Mouse (Mus musculus): ENCODE measurements at regions not wholly inside any gene's neighbourhood (a gene's known extent, or its start where the extent isn't known, plus 50 kb on each side); places are given as distances from the start of the nearest gene placed in this dataset.
"Not testable (repeated sequence)": the region's sequence is repeated elsewhere in the genome, so short reads cannot be mapped to it uniquely, and the experiment has no call there.

DNA sequence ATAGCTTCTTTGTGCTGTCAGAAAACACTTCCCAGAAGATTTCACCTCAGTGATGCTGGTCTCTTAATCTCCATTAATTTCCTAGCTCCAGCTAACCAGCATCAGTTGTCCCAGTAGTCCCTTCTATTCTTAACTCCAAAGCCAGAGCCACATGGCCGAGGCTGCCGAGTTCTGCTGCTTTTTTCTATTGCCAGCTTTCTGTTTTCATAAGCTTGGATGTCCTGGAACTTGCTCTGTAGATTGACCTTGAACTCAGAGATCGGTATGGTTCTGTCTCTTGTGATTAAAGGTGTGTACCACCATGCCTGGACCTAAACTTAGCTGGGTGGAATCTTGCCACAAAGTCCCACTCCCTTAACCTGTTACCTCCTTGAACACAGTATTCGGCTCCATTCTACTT lies 155.8 kb upstream of the Peli2 start:
- H3K9ac ChIP-seq (ENCODE audit: low read depth, low read length); H3K36me3 ChIP-seq (ENCODE audit: control insufficient read depth, insufficient read depth, low read length); H3K4me1 ChIP-seq (ENCODE audit: control insufficient read depth, insufficient read depth, low read length); ATAC-seq; H3K27ac ChIP-seq (ENCODE audit: low read length); H3K4me2 ChIP-seq (ENCODE audit: low read length); H3K9me3 ChIP-seq (replicated peaks; ENCODE audit: control insufficient read depth, low read length, poor library complexity, severe bottlenecking); H3K27me3 ChIP-seq (ENCODE audit: control insufficient read depth, insufficient read depth, low read depth, low read length); H3K4me3 ChIP-seq (ENCODE audit: low read depth, low read length): not testable (repeated sequence)
- WGBS = 90% methylated on average over 4 of the region's 4 CpGs

GRCm38 (mm10) chr14:47969871-47970270 lies 150.8 kb upstream of the Peli2 start:
- ATAC-seq = no peak
- no peak overlapping the region for H3K27ac ChIP-seq (ENCODE audit: low read length)
- no peak overlapping the region for H3K4me3 ChIP-seq (ENCODE audit: low read depth, low read length)
- no peaks in the 10 kb centered on the region for H3K4me1 ChIP-seq (ENCODE audit: control insufficient read depth, insufficient read depth, low read length)
- H3K4me2 ChIP-seq (ENCODE audit: low read length) = no peak overlapping the region
- WGBS = 79% methylated on average over 1 of the region's 1 CpGs
- H3K9me3 ChIP-seq (replicated peaks; ENCODE audit: control insufficient read depth, low read length, poor library complexity, severe bottlenecking) = no peaks in the 10 kb centered on the region
- no peaks in the 10 kb centered on the region for H3K27me3 ChIP-seq (ENCODE audit: control insufficient read depth, insufficient read depth, low read depth, low read length)
- H3K9ac ChIP-seq (ENCODE audit: low read depth, low read length) = no peak overlapping the region
- no peaks in the 10 kb centered on the region for H3K36me3 ChIP-seq (ENCODE audit: control insufficient read depth, insufficient read depth, low read length)

- not testable (repeated sequence) for H3K4me2 ChIP-seq (ENCODE audit: low read length); H3K4me1 ChIP-seq (ENCODE audit: control insufficient read depth, insufficient read depth, low read length); ATAC-seq; H3K36me3 ChIP-seq (ENCODE audit: control insufficient read depth, insufficient read depth, low read length); H3K4me3 ChIP-seq (ENCODE audit: low read depth, low read length); H3K27ac ChIP-seq (ENCODE audit: low read length); H3K27me3 ChIP-seq (ENCODE audit: control insufficient read depth, insufficient read depth, low read depth, low read length); H3K9me3 ChIP-seq (replicated peaks; ENCODE audit: control insufficient read depth, low read length, poor library complexity, severe bottlenecking); H3K9ac ChIP-seq (ENCODE audit: low read depth, low read length)
- WGBS = 97% methylated on average over 20 of the region's 20 CpGs
Measured at GRCm38 (mm10) chr14:47973161-47973560, 147.5 kb upstream of the Peli2 start.

DNA sequence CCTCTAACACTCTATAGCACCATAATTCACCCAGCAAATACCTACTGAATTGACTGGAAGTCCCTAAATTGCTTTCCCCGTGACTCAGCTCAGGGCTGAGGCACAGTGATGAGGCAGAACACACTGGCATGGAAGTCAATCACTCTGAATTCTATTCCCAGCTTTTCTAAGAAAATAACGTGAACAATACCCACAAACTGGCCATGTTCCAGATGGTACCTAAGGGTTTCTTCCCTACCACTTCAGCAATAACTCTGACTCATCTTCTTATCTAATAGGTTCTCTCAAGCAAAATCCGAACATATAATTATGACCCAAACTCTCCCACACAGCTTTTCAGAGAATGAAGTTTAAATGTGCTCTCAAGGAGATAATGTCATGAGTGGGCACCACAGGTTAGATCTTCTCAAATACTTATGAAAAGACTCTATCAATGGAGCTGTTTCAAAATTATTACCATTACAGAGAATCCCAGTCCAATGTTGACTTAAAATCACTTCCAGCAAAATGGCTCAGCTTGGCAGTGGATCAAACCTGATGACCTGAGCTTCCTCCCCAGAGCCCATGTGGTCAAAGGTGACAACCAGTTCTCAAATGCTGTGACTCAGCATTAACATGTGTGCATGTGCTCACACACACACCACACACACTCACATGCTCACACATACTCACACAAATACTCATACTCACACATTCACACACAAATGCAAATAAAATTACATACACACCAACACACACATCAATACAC lies 137.5 kb upstream of the Peli2 start:
- H3K36me3 ChIP-seq (ENCODE audit: control insufficient read depth, insufficient read depth, low read length) = no peaks in the 10 kb centered on the region
- no peak overlapping the region for H3K27ac ChIP-seq (ENCODE audit: low read length)
- no peaks in the 10 kb centered on the region for H3K27me3 ChIP-seq (ENCODE audit: control insufficient read depth, insufficient read depth, low read depth, low read length)
- WGBS = 81% methylated on average over 3 of the region's 3 CpGs
- no peak for ATAC-seq
- no peak overlapping the region for H3K9ac ChIP-seq (ENCODE audit: low read depth, low read length)
- no peak overlapping the region for H3K4me2 ChIP-seq (ENCODE audit: low read length)
- no peak overlapping the region for H3K4me3 ChIP-seq (ENCODE audit: low read depth, low read length)
- no peaks in the 10 kb centered on the region for H3K9me3 ChIP-seq (replicated peaks; ENCODE audit: control insufficient read depth, low read length, poor library complexity, severe bottlenecking)
- peaks cover 8% of the 10 kb centered on the region; the same call in 1 of the 2 replicates for H3K4me1 ChIP-seq (ENCODE audit: control insufficient read depth, insufficient read depth, low read length)

DNA sequence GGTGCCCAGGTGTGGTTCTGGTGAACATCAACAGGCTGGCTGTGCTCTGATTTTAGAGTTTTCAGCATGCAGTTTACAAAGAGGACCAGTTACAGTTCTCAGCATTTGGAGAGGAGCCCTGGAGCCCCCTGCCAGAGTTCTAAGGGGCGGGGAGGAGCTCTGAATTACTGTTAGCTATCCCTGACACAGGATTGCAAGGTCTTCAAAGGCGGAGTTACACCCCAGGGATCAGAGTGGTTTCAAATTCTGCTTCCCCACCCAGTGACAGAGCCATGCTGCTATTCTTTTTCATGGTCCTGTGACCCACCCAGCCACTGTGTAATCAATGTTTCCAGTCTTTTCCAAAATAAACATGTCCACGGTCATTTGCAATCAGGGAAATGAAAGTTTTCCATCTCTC lies 134.1 kb upstream of the Peli2 start:
- no peak for ATAC-seq
- Histone ChIP-seq H3K4me2 (ENCODE audit: low read length) (no peak overlapping the region), H3K27me3 (ENCODE audit: control insufficient read depth, insufficient read depth, low read depth, low read length) (no peaks in the 10 kb centered on the region), H3K4me1 (ENCODE audit: control insufficient read depth, insufficient read depth, low read length) (peaks cover 8% of the 10 kb centered on the region; the same call in 1 of the 2 replicates), H3K27ac (ENCODE audit: low read length) (no peak overlapping the region), H3K9ac (ENCODE audit: low read depth, low read length) (no peak overlapping the region), H3K36me3 (ENCODE audit: control insufficient read depth, insufficient read depth, low read length) (no peaks in the 10 kb centered on the region), H3K4me3 (ENCODE audit: low read depth, low read length) (no peak overlapping the region), H3K9me3 (replicated peaks; ENCODE audit: control insufficient read depth, low read length, poor library complexity, severe bottlenecking) (no peaks in the 10 kb centered on the region)
- 22% methylated on average over 3 of the region's 3 CpGs for WGBS

DNA sequence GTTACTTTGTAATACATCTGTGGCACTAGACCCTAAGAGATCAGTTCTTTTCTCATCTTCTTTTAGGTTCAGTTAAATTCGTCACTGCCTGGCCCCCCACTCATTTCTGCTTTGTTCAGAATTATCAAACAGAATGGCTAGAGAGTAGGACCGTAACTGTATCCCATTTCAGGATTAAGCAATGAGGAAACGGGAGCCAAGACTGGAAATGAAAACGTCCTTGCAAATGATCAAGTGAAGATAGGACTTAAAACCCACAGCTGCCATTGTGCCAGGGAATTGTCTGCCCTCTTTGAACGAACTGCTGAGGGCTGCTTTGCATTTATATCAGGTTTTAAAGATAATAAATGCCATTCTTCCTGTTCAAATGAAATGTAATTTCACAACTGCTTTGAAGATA lies 133.7 kb upstream of the Peli2 start:
- Histone ChIP-seq H3K27ac (ENCODE audit: low read length) (no peak overlapping the region), H3K4me2 (ENCODE audit: low read length) (no peak overlapping the region)

GRCm38 (mm10) chr14:47987392-47988075 lies 133.1 kb upstream of the Peli2 start:
- no peak for ATAC-seq

More for the DNA sequence above, 133.7 kb upstream of the Peli2 start:
- Histone ChIP-seq H3K27me3 (ENCODE audit: control insufficient read depth, insufficient read depth, low read depth, low read length) (no peaks in the 10 kb centered on the region), H3K9ac (ENCODE audit: low read depth, low read length) (no peak overlapping the region), H3K4me3 (ENCODE audit: low read depth, low read length) (no peak overlapping the region), H3K9me3 (replicated peaks; ENCODE audit: control insufficient read depth, low read length, poor library complexity, severe bottlenecking) (no peaks in the 10 kb centered on the region), H3K4me1 (ENCODE audit: control insufficient read depth, insufficient read depth, low read length) (peaks cover 8% of the 10 kb centered on the region; the same call in 1 of the 2 replicates), H3K36me3 (ENCODE audit: control insufficient read depth, insufficient read depth, low read length) (no peaks in the 10 kb centered on the region)
- peak; percentile 38; the same call in 1 of the 2 replicates for ATAC-seq
- 9% methylated on average over 5 of the region's 5 CpGs for WGBS

GRCm38 (mm10) chr14:47988131-47988530 lies 132.5 kb upstream of the Peli2 start:
- no peaks in the 10 kb centered on the region for H3K36me3 ChIP-seq (ENCODE audit: control insufficient read depth, insufficient read depth, low read length)
- H3K9ac ChIP-seq (ENCODE audit: low read depth, low read length) = no peak overlapping the region
- H3K4me2 ChIP-seq (ENCODE audit: low read length) = no peak overlapping the region
- H3K4me3 ChIP-seq (ENCODE audit: low read depth, low read length) = no peak overlapping the region
- H3K27me3 ChIP-seq (ENCODE audit: control insufficient read depth, insufficient read depth, low read depth, low read length) = no peaks in the 10 kb centered on the region
- WGBS = 64% methylated on average over 3 of the region's 3 CpGs
- ATAC-seq = no peak
- no peak overlapping the region for H3K27ac ChIP-seq (ENCODE audit: low read length)
- peaks cover 8% of the 10 kb centered on the region; the same call in 1 of the 2 replicates for H3K4me1 ChIP-seq (ENCODE audit: control insufficient read depth, insufficient read depth, low read length)
- H3K9me3 ChIP-seq (replicated peaks; ENCODE audit: control insufficient read depth, low read length, poor library complexity, severe bottlenecking) = no peaks in the 10 kb centered on the region

More at GRCm38 (mm10) chr14:47987392-47988075, 133.1 kb upstream of the Peli2 start:
- no peak overlapping the region for H3K9ac ChIP-seq (ENCODE audit: low read depth, low read length)
- H3K36me3 ChIP-seq (ENCODE audit: control insufficient read depth, insufficient read depth, low read length) = no peaks in the 10 kb centered on the region
- H3K9me3 ChIP-seq (replicated peaks; ENCODE audit: control insufficient read depth, low read length, poor library complexity, severe bottlenecking) = no peaks in the 10 kb centered on the region
- no peak overlapping the region for H3K4me3 ChIP-seq (ENCODE audit: low read depth, low read length)
- peaks cover 8% of the 10 kb centered on the region; the same call in 1 of the 2 replicates for H3K4me1 ChIP-seq (ENCODE audit: control insufficient read depth, insufficient read depth, low read length)
- H3K27ac ChIP-seq (ENCODE audit: low read length) = no peak overlapping the region
- 37% methylated on average over 7 of the region's 7 CpGs for WGBS
- H3K4me2 ChIP-seq (ENCODE audit: low read length) = no peak overlapping the region
- no peaks in the 10 kb centered on the region for H3K27me3 ChIP-seq (ENCODE audit: control insufficient read depth, insufficient read depth, low read depth, low read length)

DNA sequence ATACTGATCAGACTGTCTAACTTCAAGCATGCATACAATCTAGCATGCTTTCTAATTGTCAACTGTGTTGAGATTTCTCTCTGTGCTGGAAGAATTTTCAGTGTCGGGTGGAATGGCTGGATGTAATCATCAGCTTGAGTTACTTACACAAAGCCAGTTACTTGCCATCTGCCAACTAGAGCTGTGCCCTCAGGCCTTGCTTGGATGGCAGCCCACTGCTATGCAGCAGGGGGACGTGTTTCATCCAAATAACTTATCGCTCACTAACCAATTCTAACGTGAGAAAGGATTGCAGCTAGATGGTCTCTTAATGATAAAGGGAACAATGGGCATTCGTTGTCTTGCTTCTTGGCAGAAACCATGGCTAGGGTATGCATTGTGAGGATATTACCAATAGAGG lies 131.3 kb upstream of the Peli2 start:
- no peak overlapping the region for H3K4me3 ChIP-seq (ENCODE audit: low read depth, low read length)
- no peak overlapping the region for H3K27ac ChIP-seq (ENCODE audit: low read length)
- no peak overlapping the region for H3K4me2 ChIP-seq (ENCODE audit: low read length)
- no peaks in the 10 kb centered on the region for H3K36me3 ChIP-seq (ENCODE audit: control insufficient read depth, insufficient read depth, low read length)
- peaks cover 8% of the 10 kb centered on the region; the same call in 1 of the 2 replicates for H3K4me1 ChIP-seq (ENCODE audit: control insufficient read depth, insufficient read depth, low read length)
- ATAC-seq = no peak
- no peaks in the 10 kb centered on the region for H3K27me3 ChIP-seq (ENCODE audit: control insufficient read depth, insufficient read depth, low read depth, low read length)
- H3K9me3 ChIP-seq (replicated peaks; ENCODE audit: control insufficient read depth, low read length, poor library complexity, severe bottlenecking) = no peaks in the 10 kb centered on the region
- 41% methylated on average over 5 of the region's 5 CpGs for WGBS
- H3K9ac ChIP-seq (ENCODE audit: low read depth, low read length) = no peak overlapping the region

Measured in midbrain, embryonic 16.5 days (tissue).